Comparison of ENCODE assay signal across 19 mouse cellular contexts in the genomic region with DNA sequence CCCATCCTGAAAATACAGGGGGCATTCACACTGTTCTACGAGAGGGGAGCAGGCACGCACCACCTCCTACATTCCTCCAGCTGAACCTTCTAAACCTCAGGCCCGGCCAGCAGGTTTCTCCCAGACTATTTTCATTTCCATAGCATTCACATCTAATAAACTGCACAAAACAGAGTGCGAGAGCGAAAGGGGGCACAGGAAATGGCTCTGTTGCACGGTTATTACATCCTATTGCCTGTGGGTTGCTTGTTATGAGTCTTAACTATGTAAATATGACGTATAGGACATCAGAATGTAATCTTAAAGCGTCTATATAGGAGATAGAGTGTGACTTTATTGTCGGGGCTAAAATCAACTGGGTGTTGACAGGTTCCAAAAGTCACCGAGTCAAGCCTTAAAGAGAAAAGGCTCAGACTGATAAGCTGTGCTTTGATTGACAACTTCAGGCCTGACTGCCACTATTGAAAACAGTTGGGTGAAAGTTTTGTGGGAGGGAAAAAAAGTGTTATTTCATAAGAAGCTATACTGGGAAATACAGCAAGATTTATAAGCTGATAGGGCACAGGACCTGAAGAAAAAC.
"Had no signal": no experiment of that assay in that cellular context is flagged by ENCODE, and none has a peak within 500 bp of the region (broad histone marks: within the 10 kb centered on the region; RNA-seq: fewer than 3 reads in every experiment).

No protein-coding gene starts in this region.

- H3K4me1 ChIP-seq: liver, embryonic 12.5 days; liver, embryonic 15.5 days; midbrain, embryonic 12.5 days; neural tube, embryonic 13.5 days; stomach, embryonic 15.5 days had no signal

- H3K4me3 ChIP-seq: liver, embryonic 12.5 days; liver, embryonic 15.5 days; midbrain, embryonic 12.5 days; myocyte; neural tube, embryonic 13.5 days; stomach, embryonic 15.5 days had no signal

- DNase-seq: kidney, adult 8-10 months; kidney, postnatal 14 days; kidney, postnatal 4 days; left cerebral cortex, postnatal 4 days; liver; lung, adult 2 months; lung, postnatal 14 days; lung, postnatal 4 days; retina, postnatal 1 day; right cerebral cortex, postnatal 25 days; spleen, adult 18-20 months; thymus, postnatal 25 days had no signal

- H3K36me3 ChIP-seq: liver, embryonic 12.5 days; liver, embryonic 15.5 days; midbrain, embryonic 12.5 days; neural tube, embryonic 13.5 days; stomach, embryonic 15.5 days had no signal

- ATAC-seq: liver, embryonic 12.5 days; midbrain, embryonic 16.5 days had no signal

- H3K4me2 ChIP-seq: liver, embryonic 12.5 days; liver, embryonic 15.5 days; midbrain, embryonic 12.5 days; neural tube, embryonic 13.5 days; stomach, embryonic 15.5 days had no signal

- H3K9ac ChIP-seq: liver, embryonic 12.5 days; liver, embryonic 15.5 days; midbrain, embryonic 12.5 days; neural tube, embryonic 13.5 days; stomach, embryonic 15.5 days had no signal

- H3K9me3 ChIP-seq: liver, embryonic 12.5 days; liver, embryonic 15.5 days; midbrain, embryonic 12.5 days; neural tube, embryonic 13.5 days; stomach, embryonic 15.5 days had no signal

- H3K27ac ChIP-seq: liver, embryonic 12.5 days; liver, embryonic 15.5 days; midbrain, embryonic 12.5 days; neural tube, embryonic 13.5 days; stomach, embryonic 15.5 days had no signal

- H3K27me3 ChIP-seq: liver, embryonic 12.5 days; liver, embryonic 15.5 days; neural tube, embryonic 13.5 days; stomach, embryonic 15.5 days had no signal
